Mouse (Mus musculus) kidney, postnatal 25 days (tissue): ENCODE data around the gene Kdm2a.
"Not testable (repeated sequence)": the region's sequence is repeated elsewhere in the genome, so short reads cannot be mapped to it uniquely, and the experiment has no call there.

Source experiments
- DNase-seq, 2 experiments: peaks; one replicate each; pipeline ENCODE4 v3.0.0; 2021; ENCODE audit warnings: mixed read lengths in 2 of 2

The Kdm2a gene

DNA sequence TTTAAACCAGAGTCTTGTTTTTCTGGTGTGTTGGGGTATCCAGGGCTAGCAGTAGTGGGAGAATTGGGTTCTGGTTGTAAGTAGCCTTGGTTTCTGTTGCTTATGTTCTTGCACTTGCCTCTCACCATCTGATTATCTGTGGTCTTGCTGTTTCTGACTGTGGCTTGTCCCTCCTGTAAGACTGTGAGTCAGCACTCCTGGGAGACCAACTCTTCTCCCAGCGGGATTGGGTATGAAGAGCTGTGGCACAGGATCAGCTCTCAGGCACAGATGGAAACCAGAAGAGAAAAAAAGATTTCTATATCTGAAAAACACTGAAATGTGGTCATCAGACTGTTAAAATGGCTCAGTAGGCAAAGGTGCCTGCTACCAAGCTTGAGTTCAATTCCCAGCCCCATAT lies 16.5 kb upstream of the Kdm2a start:
- no peak for DNase-seq

DNA sequence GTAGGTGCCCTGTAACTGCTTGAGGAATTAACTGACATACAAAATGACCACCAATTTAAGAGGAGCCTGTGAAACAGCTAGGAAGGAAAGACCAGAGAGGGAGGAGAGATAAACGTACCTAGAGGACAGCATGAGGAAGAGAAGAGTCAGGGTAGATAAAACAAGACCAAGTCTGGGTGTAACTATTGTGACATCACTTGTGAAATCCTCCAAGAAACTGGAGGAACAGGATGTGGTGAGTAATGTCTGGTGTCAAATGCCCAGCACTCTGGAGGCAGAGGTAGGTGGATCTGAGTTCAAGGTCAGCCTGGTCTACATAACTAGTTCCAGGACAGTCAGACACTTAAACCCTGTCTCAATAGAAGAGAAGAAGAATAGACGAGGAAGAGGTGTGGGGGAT lies 11.0 kb upstream of the Kdm2a start:
- no peak for DNase-seq

DNA sequence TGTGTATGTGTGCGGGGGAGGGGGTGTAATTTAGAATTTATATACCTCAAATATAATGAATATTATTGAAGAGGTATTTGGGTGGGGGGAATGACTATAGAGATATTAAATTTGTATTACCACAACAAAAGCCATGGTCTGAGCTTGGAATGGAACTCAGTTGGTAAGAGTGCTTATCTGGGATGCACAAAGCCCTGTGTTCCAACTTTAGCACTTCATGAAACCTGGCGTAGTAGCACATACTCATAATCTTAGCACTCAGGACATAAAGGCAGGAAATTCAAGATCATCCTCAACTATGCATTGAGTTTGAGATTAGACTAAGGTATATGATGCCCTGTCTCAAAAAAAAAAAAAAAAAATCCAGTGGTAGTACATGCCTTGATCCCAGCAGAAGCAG lies 6.8 kb upstream of the Kdm2a start:
- no peak for DNase-seq

DNA sequence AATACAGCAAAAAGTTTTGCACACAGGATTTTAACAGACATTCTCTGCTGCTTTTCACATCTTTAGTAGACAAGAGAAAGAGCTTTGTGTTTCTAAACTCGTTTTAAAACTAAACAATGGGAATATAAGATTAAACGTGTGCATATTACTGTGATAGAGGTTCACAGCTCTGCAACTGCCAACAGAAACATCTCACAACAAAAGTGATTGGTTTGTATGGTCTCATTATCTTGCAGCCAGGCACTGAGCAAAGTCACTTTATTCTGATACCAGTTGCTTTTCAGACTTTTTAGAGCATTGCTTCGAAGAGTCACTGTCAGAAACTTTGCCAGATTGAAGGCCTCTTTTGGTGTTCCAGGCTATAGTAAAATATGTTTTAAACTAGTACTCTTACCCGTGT lies 874 bp upstream of the Kdm2a start:
- no peak for DNase-seq

DNA sequence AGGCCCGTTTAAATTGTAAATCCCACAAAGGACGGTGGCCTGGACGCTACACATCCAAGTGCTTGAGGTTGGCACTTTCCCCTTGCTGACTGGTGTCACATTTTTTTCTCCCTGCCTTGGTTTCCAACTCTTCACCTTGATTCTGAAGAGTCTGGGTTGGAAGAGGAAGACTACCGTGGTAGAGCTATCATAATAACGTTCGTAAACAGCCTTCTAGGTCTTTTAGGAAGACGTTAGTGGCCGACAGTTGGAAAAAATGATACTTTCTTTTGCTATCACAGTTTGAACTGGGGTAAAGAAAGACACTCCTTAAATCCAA lies 504 bp upstream of the Kdm2a start:
- no peak for DNase-seq

DNA sequence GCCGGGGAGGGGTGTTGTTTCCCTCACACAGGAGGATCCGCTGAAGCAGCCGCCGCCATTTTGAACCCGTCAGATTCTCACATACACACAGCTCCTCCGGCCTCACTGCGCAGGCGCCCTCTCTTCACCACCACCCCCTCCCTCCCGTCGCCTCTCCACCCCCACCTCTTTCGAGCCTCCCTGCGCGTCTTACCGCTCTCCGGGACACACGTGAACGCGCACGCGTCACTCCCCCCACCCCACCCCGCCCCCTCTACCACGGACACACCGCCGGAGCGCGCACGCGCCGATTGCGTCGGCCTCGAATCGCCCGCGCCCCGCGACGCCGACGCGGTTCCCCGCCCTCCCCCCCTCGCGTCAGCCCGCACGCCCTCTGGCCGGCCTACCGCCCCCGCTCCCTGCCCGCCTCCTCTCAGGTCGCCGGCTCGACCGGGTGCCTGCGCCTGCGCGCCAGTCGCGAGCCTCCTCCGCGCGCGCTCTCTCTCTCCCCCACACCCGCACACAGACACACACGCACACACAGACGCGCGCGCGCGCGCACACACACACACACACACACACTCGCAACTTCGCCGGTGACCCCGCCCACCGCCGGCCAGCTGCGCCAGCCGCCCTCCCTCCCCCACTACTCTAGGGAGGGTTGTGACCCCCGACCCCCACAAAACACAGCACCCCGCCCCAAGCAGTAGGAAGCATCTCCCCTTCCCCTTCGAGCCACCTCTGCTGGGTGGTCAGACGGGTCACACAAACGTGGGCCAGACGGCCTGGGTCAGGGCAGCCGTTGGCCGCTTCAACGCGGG lies 887 bp downstream of the Kdm2a start:
- DNase-seq, result peak; percentile 99

DNA sequence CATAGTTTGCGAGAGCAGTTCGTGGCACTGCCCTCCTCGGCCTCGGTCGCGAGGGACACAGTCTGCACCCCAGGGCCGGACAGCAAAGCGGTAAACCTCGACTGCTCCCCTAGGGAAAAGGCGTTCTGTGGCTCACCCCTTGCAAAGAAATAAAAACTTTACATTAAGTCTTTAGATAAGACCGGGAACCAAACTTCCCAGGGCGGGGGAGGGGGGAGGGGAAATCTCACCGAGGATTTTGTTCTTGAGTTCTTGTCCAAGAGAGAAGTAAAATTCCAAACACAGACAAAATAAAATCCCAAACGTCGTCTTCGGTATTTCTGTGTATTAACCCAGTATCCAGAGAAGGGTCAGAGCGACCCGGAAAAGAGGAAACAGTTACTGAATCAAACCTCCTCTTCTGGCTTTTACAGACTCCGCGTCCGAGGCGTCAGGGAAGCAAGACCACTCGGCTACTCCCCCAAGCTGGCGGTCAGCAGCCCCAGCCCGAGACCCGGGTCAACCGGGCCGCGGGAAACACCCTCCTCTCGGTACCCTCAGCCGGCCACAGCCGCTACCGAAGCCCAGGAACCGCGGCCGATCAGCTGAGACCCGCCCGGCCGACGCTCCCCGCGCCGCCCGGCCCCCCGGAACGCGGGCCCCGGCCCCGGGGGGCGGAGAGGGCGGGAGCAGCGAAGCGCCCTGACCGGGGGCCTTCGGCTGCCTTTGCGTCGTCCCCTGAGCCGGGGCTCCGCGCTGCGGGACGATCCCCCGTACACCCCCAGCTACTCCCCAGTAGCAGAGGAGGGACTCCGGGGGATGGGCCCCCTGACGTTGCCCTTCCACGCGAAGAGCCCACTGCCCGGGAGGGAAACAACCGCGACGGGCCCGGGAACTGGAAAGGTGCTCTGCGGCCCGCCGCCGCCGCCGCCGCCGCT lies 1.7 kb downstream of the Kdm2a start:
- DNase-seq, result peak; percentile 31 to 58

DNA sequence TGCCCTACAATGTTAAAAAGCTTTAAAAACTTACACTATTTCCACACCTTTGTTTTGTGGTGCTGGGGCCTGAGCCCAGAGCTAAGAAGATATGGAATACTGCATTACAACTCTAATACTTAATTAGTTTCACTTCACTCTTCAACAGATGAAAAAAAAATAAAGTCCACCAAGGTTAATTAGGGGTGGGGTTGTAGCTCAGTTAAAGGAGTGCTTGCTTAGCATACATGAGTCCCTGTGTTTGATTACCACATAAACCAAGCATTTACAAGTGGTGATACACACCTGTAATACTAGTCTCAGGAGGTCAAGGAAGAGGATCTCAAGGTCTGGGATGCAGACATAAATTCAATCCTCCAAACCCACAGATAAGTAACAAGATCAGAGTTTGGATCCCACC lies 10.8 kb downstream of the Kdm2a start:
- no peak for DNase-seq

DNA sequence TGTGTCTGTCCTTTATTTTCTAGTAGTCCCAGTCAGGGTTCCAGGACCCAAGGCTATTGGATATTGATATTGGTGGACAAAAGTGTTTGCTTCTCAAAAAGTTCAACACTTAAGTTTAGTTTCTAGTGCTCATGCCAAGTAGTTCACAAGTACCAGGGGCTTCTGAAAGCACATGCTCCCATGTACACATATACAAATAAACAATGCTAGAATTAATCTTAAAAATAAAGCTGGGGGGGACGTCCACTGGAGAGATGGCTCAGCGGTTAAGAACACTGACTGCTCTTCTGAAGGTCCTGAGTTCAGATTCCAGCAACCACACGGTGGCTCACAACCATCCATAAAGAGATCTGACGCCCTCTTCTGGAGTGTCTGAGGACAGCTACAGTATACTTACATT lies 13.1 kb downstream of the Kdm2a start:
- no peak for DNase-seq

DNA sequence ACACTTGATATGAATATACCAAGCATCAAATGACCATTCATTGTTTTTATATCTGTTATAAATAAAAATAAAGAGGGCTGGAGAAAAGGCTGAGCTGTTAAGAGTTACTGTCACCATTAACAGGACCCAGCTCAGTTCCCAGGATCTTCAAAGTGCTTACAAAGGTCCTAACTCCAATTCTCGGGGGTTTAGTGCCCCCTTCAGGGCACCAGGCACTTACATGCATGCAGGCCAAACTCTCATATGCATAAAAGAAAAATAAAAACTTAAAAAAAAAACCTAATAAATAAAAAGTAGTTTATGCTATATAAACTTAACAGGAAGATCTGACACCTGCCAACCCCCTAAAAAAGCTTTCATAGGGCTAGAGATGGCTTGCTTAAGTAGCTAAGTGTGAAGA lies 13.8 kb downstream of the Kdm2a start:
- DNase-seq, result no peak

DNA sequence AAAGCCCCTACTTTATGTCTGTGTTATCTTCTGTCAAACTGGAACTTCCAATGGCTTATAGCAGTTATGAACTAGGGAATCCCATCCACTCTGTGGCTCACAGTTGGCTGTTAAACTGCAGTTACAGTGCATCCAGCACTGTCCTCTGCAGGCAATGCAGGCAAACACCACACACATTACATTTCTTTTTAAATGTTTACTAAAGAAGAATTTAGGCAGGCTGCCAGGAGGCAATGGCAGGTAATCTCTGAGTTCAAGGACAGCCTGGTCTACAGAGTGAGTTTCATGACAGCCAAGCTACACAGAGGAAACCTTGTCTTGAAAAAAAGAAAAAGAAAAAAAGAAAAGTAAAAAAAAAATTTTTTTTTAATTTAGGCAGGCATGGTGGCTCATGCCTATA lies 14.8 kb downstream of the Kdm2a start:
- peak in 1 of 2 experiments; percentile 6 for DNase-seq

DNA sequence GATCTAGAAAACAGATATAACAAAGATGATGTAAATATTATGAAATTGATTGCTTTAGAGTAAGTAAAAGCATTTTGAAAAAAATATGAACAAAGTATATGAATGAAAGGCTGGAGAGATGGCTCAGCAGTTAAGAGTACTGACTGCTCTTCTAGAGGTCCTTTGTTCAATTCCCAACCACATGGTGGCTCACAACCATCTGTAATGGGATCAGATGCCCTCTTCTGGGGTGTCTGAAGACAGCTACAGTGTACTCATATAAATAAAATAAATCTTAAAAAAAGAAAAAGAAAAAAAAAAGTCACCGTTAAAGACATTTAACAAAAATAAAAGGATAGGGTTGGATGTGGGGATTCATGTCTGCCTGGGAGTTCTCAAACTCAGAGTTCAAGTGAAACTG lies 15.8 kb downstream of the Kdm2a start:
- DNase-seq, result not testable (repeated sequence)

DNA sequence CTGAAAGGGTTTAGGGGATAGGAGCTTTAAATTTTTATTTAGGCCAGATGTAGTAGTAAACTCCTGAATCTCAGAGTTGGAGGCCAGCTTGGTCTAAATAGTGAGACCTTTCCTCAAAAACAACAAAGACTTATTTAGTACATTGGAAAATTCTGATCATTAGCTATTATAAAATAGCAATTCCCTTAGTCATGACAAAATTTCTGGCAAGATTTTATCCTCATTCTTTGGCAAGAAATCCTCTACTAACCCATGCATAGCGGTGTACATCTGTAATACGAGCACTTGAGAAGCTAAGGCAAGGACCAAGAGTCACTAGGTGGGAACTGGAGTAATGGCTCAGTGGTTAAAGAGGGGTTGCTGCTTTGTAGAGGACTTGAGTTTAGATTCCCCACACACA lies 27.4 kb downstream of the Kdm2a start:
- DNase-seq, result no peak

DNA sequence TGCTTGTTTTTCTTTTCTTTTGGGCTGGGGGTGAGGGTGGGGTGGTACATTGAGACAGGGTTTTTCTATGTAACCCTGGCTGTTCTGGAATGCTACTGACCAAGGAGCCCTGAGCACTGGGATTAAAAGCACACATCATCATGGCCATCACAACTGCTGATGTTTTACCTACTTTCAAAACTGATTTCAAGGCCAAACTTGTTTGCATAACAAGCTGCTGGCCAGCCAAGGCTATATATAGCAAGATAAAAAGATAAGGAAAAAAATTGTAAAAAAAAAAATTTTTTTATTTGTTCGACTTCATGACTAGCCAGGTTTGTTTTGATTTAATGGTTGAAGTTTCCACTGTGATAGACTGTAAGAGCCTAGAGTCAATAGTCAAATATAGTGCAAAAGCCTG lies 27.8 kb downstream of the Kdm2a start:
- no peak for DNase-seq

DNA sequence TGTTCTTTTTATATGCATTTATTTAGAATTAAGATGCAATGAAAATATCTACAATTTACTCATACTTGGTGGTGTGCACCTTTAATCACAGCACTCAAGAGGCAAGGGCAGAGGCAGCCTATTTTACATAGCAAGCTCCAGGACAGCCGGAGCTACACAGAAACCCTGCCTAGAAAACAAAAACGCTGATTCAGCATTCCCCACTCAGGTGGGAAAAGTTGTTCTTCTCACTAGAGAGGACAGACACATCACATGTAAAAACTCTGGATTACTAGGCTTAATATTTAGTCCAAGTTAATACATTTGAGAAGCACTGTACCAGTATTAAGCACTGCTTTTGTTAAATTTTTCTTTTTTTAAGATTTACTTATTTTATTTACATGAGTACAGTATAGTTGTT lies 48.6 kb downstream of the Kdm2a start:
- DNase-seq, result no peak

DNA sequence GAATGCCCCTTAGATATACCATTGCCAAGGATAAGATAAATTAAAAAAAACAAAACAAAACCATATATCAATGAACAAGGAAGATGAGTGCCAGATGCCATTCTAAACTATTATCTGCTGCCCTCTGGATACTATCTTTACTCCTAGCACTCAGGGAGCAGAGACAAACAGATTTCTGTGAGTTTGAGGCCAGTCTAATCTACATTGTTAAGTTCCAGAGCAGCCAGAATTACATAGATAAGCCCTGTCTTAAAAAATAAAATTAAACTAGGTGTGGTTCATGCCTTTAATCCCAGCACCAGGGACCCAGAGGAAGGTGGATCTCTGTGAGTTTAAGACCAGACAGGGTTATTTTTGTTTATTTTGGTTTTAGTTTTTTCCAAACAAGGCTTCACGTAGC lies 51.6 kb downstream of the Kdm2a start:
- DNase-seq, result no peak

DNA sequence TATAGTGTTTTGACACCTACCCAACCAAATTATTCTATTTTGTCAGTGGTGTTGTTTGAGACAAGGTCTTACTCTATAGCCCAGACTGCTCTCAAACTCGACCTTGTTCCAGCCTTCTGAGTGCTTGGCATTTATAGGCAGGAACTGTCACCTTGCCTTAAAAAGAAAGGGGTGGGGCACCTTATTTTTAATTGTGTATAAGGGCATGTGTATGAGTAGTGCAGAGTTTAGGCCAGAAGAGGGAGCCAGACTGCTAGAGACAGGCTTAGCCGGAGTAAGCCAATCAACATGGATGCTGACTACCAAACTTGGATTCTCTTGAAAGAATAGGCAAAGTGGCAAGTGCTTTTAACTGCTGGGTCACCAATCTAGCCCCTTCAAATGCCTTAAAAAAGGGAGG lies 59.9 kb downstream of the Kdm2a start:
- peak; percentile 69 to 87 for DNase-seq

DNA sequence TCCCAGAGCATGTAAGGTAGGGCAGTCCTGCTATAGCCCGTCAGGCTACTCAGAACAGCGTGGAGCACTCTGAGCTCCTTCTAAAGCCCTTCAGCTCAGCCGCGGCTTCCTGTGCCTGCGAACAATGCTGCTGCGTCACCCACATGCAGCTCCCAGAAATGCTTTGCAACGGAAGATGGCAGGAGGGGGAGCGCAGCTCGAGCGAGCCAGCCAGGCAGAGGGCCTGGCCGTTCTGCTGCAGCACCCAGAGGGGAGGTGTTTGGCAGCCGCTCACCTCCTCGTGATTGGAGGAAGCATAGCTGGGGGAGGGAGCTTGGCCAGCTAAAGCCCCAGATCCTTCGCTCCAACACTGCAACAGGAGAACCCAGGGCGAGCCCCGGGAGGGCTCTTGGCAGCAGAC lies 64.3 kb downstream of the Kdm2a start:
- DNase-seq, result peak; percentile 96 to 99

DNA sequence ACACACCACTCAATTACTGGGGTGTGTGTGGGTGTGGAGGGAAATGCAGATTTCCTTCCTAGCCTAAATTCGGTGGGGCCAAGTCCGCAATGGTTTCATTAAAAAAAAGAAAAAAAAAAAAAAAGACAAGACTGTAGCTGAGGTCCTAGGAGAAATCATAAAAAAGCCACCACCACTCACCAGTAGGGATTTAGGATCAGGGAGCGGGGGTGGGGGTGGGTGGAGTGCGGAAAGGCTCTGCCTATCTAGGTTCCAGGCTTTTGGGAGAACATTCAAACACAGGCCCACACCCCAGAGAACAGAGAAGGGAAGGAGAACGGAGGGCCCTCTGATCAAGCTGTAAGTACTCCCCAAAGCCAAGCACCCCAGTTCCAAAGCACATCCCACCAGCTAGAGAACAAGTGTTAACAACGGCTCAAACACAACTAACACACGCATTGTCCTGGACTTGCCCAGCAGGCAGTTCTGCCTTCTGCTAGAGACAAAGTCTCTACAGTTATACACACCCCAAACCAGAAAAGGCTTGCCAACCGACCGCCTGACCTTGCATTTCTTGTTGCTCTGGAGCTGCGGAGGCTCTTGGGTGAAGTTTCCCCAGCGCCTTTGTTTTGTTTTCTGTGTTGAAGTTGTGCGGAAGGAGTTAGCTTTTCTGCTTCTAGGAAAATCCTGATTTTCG lies 64.8 kb downstream of the Kdm2a start:
- DNase-seq, result peak; percentile 51 to 69

DNA sequence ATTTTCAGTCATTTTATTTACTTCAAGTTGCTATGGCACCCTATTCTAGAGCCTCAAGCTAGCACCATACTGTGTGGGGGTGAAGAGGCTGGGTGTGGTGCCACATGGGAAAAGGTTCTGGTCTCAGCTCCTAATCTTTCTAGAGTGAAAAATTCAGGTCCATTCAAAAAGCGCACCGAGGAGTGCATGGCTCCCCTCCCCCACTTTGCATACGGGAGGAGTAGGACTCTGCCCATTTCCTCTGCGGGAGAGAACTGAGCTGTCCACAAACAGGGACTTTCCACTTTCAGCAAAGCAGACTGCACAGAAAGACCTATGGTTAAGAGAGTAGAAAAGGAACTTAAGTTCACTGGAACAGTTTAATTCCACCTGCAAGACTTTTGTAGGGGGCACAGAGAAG lies 65.4 kb downstream of the Kdm2a start:
- peak; percentile 76 to 84 for DNase-seq

DNA sequence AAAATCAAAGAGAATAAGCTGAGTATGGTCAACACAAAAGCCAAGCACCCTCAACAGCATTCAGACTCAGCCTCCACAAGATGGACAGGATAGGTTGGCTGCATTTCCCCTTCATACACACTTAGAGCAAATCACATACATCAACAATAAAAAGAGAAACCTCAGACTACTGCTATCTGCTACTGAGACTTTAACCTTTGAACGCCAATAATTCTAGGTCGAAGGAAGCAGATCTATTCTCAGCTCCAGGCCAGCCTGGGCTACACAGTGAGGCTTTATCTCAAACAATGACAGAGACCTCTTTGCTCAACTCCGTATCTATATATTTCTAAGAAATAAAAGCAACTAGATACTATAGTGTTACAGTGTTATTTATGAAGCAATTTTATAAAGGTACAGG lies 66.8 kb downstream of the Kdm2a start:
- DNase-seq, result no peak

DNA sequence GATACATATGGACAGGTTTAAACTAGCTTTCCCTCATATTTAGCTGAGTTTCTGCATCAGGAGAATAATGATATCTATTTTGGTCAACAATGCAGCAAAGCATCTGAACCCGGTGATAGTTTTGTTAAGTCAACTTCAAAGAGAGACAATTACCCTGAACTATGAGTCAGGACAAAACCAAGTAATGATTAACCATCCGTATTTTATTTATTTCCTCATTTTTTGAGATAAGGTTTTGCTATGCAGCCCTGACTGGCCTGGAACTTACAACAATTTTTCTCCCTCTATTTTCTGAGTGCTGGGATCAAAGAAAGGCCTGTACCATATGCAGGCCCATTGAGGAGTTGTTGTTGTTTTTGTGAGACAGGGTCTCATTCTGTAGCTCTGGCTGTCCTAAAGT lies 67.5 kb downstream of the Kdm2a start:
- DNase-seq, result no peak

DNA sequence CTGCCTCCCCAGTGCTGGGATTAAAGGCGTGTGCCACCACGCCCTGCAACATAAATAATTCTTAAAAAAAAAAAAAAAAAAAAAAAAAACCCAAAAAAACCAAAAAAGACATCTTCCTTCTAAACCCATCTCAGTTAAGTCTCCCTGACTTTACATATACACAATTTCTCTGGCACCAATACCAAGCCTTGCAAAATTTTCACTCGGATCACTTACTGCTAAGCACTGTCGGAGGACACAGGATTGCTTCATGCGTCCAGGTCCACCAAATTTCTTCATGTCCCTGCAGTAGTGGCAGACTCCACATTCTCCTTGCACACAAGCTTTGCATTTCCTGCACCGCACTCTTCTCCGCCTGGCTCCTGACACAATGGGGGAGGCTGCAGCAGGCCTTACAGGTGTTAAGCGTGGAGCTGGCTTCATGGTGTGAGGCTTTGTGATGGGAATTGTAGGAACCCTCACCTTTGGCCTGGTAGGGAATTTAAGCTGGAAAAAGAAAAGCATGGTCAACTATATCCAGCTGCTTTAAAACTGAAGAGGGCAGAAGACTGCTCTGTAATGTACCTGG lies 69.3 kb downstream of the Kdm2a start:
- DNase-seq, result no peak
